Mouse (Mus musculus): Measurements from ENCODE around the gene Spryd4.

- TF ChIP-seq MYOD1 (IDR thresholded peaks at IDR 0.05; ENCODE audit: control insufficient read depth in 1 of 3, insufficient read length in 2 of 3, low read depth in 2 of 3) (peak in 1 of 3 experiments; percentile 24), POLR2A (IDR thresholded peaks at IDR 0.05; ENCODE audit: insufficient read length, low read depth) (peak; percentile 98), MAX (IDR thresholded peaks at IDR 0.05; ENCODE audit: low read depth) (peak; percentile 27)
These were observed at the start of gene Spryd4 for GRCm38 (mm10) chr10:128211390-128212108.

Data from myocyte (in vitro differentiated cells).